Mouse (Mus musculus) erythroblast, embryonic 14.5 days (primary cell): ENCODE results near the gene Crhbp. TPM values are rescaled to one million over a fixed set of nuclear protein-coding genes. Genes with fewer than 3 reads are reported as not detected.

ENCODE experiments used
- H3K27me3 ChIP-seq: 2 replicates; pipeline ENCODE4 v1.6.1; 2012; ENCODE audit warnings: inconsistent platforms; ENCODE audit not compliant: control insufficient read depth
- H3K36me3 ChIP-seq: 2 replicates; pipeline ENCODE4 v1.6.1; 2012; ENCODE audit warnings: mild to moderate bottlenecking, inconsistent platforms; ENCODE audit not compliant: control insufficient read depth
- H3K4me1 ChIP-seq: 2 replicates; pipeline ENCODE4 v1.6.1; 2012; ENCODE audit warnings: inconsistent platforms; ENCODE audit not compliant: control insufficient read depth
- H3K4me3 ChIP-seq: replicated peaks from 2 replicates; pipeline ENCODE3; 2012; ENCODE audit warnings: moderate library complexity, mild to moderate bottlenecking, inconsistent platforms
- H3K9me3 ChIP-seq: 2 replicates; pipeline ENCODE4 v1.6.1; 2012; ENCODE audit warnings: low read length, inconsistent platforms, mixed read lengths; ENCODE audit not compliant: control insufficient read depth
- GATA1 ChIP-seq: IDR thresholded peaks from 2 replicates; pipeline ENCODE4 v1.6.1; 2012; ENCODE audit warnings: low read length, inconsistent platforms, mixed read lengths
- TAL1 ChIP-seq: IDR thresholded peaks from 3 replicates; pipeline ENCODE4 v1.6.1; 2012; ENCODE audit warnings: low read length, inconsistent platforms, mixed read lengths
- polyA plus RNA-seq: library from polyadenylated mRNA; stranded (reverse); fragments of >175 nt; gene quantifications from 2 replicates; pipeline ENCODE4 v1.2.3, GENCODE M21; 2012

The Crhbp gene
- polyA plus RNA-seq, 1 experiment: not detected

- no peaks in the 10 kb centered on the region for H3K9me3 ChIP-seq
- no peaks in the 10 kb centered on the region for H3K36me3 ChIP-seq
- peaks cover 22% of the 10 kb centered on the region for H3K4me1 ChIP-seq
- TF ChIP-seq TAL1: no peak
- TF ChIP-seq GATA1: no peak
- H3K4me3 ChIP-seq: no peak overlapping the region
- no peaks in the 10 kb centered on the region; the same call in 1 of the 2 replicates for H3K27me3 ChIP-seq
These were observed 26.2 kb upstream of the Crhbp start for GRCm38 (mm10) chr13:95470970-95471369.

GRCm38 (mm10) chr13:95451529-95451928 is 6.8 kb upstream of the Crhbp start:
- no peak for TF ChIP-seq TAL1
- no peak for TF ChIP-seq GATA1
- Histone ChIP-seq H3K4me3 (no peak overlapping the region), H3K9me3 (no peaks in the 10 kb centered on the region), H3K4me1 (no peaks in the 10 kb centered on the region), H3K27me3 (no peaks in the 10 kb centered on the region), H3K36me3 (no peaks in the 10 kb centered on the region)

DNA sequence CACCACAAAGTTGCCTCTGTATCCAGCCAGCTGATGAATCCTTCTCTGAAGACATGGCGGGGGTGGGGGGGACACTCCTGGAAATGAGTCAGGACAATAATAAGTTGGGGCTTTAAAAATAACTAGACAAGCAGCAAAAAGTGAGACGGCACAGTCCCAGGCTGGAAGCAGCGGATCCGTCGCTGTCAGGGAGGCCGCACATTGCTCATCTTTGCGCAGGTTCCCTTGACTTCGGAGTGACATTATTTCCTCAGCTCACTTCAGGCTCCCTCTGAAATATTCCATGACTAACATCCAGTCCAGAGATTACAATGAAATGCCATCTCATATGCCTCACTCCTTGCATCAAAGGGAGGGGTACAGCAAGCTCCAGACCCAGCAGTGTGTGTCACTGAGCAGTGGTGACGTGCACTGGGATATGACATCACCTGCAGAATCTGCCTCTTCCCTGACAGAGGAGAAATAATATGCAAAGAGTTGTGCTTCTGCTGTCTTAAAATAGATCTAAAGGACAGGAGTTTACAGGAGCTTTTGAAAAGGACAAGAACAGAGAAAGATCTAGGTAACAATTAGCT is 6.0 kb upstream of the Crhbp start:
- H3K4me3 ChIP-seq: no peak overlapping the region
- no peaks in the 10 kb centered on the region for H3K9me3 ChIP-seq
- no peaks in the 10 kb centered on the region for H3K4me1 ChIP-seq
- no peaks in the 10 kb centered on the region for H3K36me3 ChIP-seq
- no peak for TF ChIP-seq TAL1
- TF ChIP-seq GATA1: no peak
- peaks cover 4% of the 10 kb centered on the region; the same call in 1 of the 2 replicates for H3K27me3 ChIP-seq

- TF ChIP-seq GATA1 (no peak), TAL1 (no peak)
- no peaks in the 10 kb centered on the region for H3K9me3 ChIP-seq
- no peaks in the 10 kb centered on the region for H3K4me1 ChIP-seq
- no peak overlapping the region for H3K4me3 ChIP-seq
- H3K27me3 ChIP-seq: peaks cover 12% of the 10 kb centered on the region
- no peaks in the 10 kb centered on the region for H3K36me3 ChIP-seq
These were observed 5.0 kb upstream of the Crhbp start for GRCm38 (mm10) chr13:95449730-95450129.

DNA sequence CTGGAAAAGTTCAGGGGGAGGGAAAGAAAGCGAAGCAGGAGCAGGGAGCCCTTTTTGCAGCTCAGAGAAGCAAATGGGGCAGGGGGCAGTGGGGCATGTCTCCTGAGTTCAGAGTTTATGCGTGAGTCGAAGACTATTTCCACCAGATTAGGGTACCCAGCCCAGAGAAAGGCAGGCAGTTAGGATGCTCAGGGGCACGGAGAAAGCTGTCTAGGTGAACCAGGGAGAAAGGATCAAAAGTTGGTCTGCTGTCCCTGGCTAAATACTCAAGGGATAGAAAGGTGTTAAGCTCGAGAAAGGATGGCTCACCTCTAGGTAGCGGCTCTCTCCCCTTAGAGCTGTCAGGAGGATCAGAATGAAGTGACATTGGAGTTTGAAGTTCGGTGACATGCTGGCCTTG is 433 bp downstream of the Crhbp start:
- TF ChIP-seq TAL1: no peak
- no peak for TF ChIP-seq GATA1

GRCm38 (mm10) chr13:95443376-95444233 is 1.1 kb downstream of the Crhbp start:
- Histone ChIP-seq H3K4me3 (no peak overlapping the region), H3K27me3 (peaks cover 41% of the 10 kb centered on the region)
- TF ChIP-seq GATA1 (no peak), TAL1 (no peak)

More for the DNA sequence above, 433 bp downstream of the Crhbp start:
- no peak overlapping the region for H3K4me3 ChIP-seq
- no peaks in the 10 kb centered on the region for H3K4me1 ChIP-seq
- no peaks in the 10 kb centered on the region for H3K36me3 ChIP-seq
- H3K27me3 ChIP-seq: peaks cover 41% of the 10 kb centered on the region
- no peaks in the 10 kb centered on the region for H3K9me3 ChIP-seq

GRCm38 (mm10) chr13:95442901-95443300 is 1.8 kb downstream of the Crhbp start:
- no peaks in the 10 kb centered on the region for H3K9me3 ChIP-seq
- H3K4me1 ChIP-seq: no peaks in the 10 kb centered on the region
- H3K27me3 ChIP-seq: peaks cover 41% of the 10 kb centered on the region
- H3K4me3 ChIP-seq: no peak overlapping the region
- H3K36me3 ChIP-seq: no peaks in the 10 kb centered on the region
- TF ChIP-seq GATA1: no peak
- no peak for TF ChIP-seq TAL1

More at GRCm38 (mm10) chr13:95443376-95444233, 1.1 kb downstream of the Crhbp start:
- no peaks in the 10 kb centered on the region for H3K9me3 ChIP-seq
- no peaks in the 10 kb centered on the region for H3K36me3 ChIP-seq
- H3K4me1 ChIP-seq: no peaks in the 10 kb centered on the region

GRCm38 (mm10) chr13:95439569-95439968 is 5.2 kb downstream of the Crhbp start:
- no peaks in the 10 kb centered on the region for H3K9me3 ChIP-seq
- peaks cover 28% of the 10 kb centered on the region for H3K27me3 ChIP-seq
- no peaks in the 10 kb centered on the region for H3K36me3 ChIP-seq
- no peak overlapping the region for H3K4me3 ChIP-seq
- no peak for TF ChIP-seq GATA1
- TF ChIP-seq TAL1: no peak
- H3K4me1 ChIP-seq: no peaks in the 10 kb centered on the region

GRCm38 (mm10) chr13:95431760-95432159 is 13.0 kb downstream of the Crhbp start:
- Histone ChIP-seq H3K27me3 (no peaks in the 10 kb centered on the region), H3K4me3 (no peak overlapping the region)
- no peak for TF ChIP-seq GATA1
- no peak for TF ChIP-seq TAL1

More at GRCm38 (mm10) chr13:95431760-95432159, 13.0 kb downstream of the Crhbp start:
- no peaks in the 10 kb centered on the region for H3K9me3 ChIP-seq
- no peaks in the 10 kb centered on the region for H3K36me3 ChIP-seq
- no peaks in the 10 kb centered on the region for H3K4me1 ChIP-seq
